Mouse (Mus musculus): Measurements from ENCODE around the gene Ttc30b. TPM values are rescaled to one million over a fixed set of nuclear protein-coding genes. Genes with fewer than 3 reads are reported as not detected.
"Not testable (repeated sequence)": the region's sequence is repeated elsewhere in the genome, so short reads cannot be mapped to it uniquely, and the experiment has no call there.

Ttc30b gene
- polyA plus RNA-seq (2016; fragmentation: Nextera tagmentation; extraction: Ambion mirVana), result 7.5 and 9.7 TPM in 2 replicates

GRCm38 (mm10) chr2:75938117-75939063 is at the start of gene Ttc30b:
Ttc30b (minus strand) TSS chr2:75938585.
- 3% methylated on average over 38 of the region's 42 CpGs for WGBS
- peak within 1 kb of the TSS; percentile 80 for H3K27ac ChIP-seq
- H3K4me1 ChIP-seq, result peaks cover 11% of the 10 kb centered on the region
- ATAC-seq (ENCODE audit: insufficient number of reproducible peaks, insufficient read depth, low FRiP score, low TSS enrichment), result peak; percentile 77
- peak within 1 kb of the TSS; percentile 57 for H3K4me2 ChIP-seq (replicated peaks)
- H3K27me3 ChIP-seq, result no peaks in the 10 kb centered on the region
- peak within 1 kb of the TSS; percentile 52 for H3K4me3 ChIP-seq
- H3K36me3 ChIP-seq, result no peaks in the 10 kb centered on the region
- peak within 1 kb of the TSS; percentile 57 for H3K9ac ChIP-seq
- no peaks in the 10 kb centered on the region for H3K9me3 ChIP-seq

- H3K4me3 ChIP-seq, result no peak overlapping the region
- no peak overlapping the region for H3K4me2 ChIP-seq (replicated peaks)
- H3K27me3 ChIP-seq, result no peaks in the 10 kb centered on the region
- peaks cover 43% of the 10 kb centered on the region for H3K4me1 ChIP-seq
- H3K9me3 ChIP-seq, result no peaks in the 10 kb centered on the region
- ATAC-seq (ENCODE audit: insufficient number of reproducible peaks, insufficient read depth, low FRiP score, low TSS enrichment), result no peak
- no peaks in the 10 kb centered on the region for H3K36me3 ChIP-seq
- WGBS, result 58% methylated on average over 9 of the region's 9 CpGs
- no peak overlapping the region for H3K9ac ChIP-seq
- H3K27ac ChIP-seq, result peak overlapping the region; percentile 36; the same call in 1 of the 2 replicates
Measured at GRCm38 (mm10) chr2:75987739-75988138, 49.4 kb upstream of the Ttc30b start.

DNA sequence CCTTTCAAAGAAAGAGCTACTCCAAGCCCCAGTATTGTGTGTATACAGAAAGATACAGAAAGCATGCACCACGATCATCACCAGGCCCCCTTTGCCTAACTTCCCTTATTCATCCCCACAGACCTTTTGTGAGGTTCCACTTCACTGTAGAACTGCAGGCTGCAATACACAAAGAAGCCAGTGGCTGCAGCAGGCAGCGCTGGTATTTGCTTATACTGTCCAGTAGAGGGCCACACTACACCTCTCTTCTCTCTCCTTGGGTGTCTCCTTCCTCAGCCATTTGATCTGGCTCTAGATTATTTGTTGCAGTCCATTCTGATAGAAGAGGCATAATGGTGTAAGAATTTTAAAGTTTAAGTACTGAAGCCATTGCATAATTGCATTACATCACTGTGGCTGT is 46.7 kb upstream of the Ttc30b start:
- H3K9ac ChIP-seq, result no peak overlapping the region
- no peaks in the 10 kb centered on the region for H3K36me3 ChIP-seq
- no peak for ATAC-seq (ENCODE audit: insufficient number of reproducible peaks, insufficient read depth, low FRiP score, low TSS enrichment)
- H3K4me2 ChIP-seq (replicated peaks), result no peak overlapping the region
- no peaks in the 10 kb centered on the region for H3K9me3 ChIP-seq
- H3K4me1 ChIP-seq, result peaks cover 23% of the 10 kb centered on the region
- H3K27me3 ChIP-seq, result no peaks in the 10 kb centered on the region
- H3K4me3 ChIP-seq, result no peak overlapping the region
- H3K27ac ChIP-seq, result no peak overlapping the region
- WGBS, result 5% methylated on average over 2 of the region's 2 CpGs

GRCm38 (mm10) chr2:75983847-75984246 is 45.5 kb upstream of the Ttc30b start:
- ATAC-seq (ENCODE audit: insufficient number of reproducible peaks, insufficient read depth, low FRiP score, low TSS enrichment), result no peak
- no peaks in the 10 kb centered on the region for H3K36me3 ChIP-seq
- 79% methylated on average over 3 of the region's 3 CpGs for WGBS
- no peaks in the 10 kb centered on the region for H3K9me3 ChIP-seq
- H3K4me3 ChIP-seq, result no peak overlapping the region
- H3K27ac ChIP-seq, result no peak overlapping the region
- no peak overlapping the region for H3K4me2 ChIP-seq (replicated peaks)
- peaks cover 16% of the 10 kb centered on the region for H3K4me1 ChIP-seq
- H3K9ac ChIP-seq, result no peak overlapping the region
- H3K27me3 ChIP-seq, result no peaks in the 10 kb centered on the region

GRCm38 (mm10) chr2:75983091-75983490 is 44.7 kb upstream of the Ttc30b start:
- Histone ChIP-seq H3K9me3 (no peaks in the 10 kb centered on the region), H3K27me3 (no peaks in the 10 kb centered on the region), H3K36me3 (no peaks in the 10 kb centered on the region), H3K4me3 (no peak overlapping the region), H3K4me1 (peaks cover 8% of the 10 kb centered on the region; the same call in 1 of the 2 replicates), H3K9ac (no peak overlapping the region), H3K27ac (no peak overlapping the region), H3K4me2 (replicated peaks) (no peak overlapping the region)
- ATAC-seq (ENCODE audit: insufficient number of reproducible peaks, insufficient read depth, low FRiP score, low TSS enrichment), result no peak
- WGBS, result 95% methylated on average over 3 of the region's 3 CpGs

DNA sequence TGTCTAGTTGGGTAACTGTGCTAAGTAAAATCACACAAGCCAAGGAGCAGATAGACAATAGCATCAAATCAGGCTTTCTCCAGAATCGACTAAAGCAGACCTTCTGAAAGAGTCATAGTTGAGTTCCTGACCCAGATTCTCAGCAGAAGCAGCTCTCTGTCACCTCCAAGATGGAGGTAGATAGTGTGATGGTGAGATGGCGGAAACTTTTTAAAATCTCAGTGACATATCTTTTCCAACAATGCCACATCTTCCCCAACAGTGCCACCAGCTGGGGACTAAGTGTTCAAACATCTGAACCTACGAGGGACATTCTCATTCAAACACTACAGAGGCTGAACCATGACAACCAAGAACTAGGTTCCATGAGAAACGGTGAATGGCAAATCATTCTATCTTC is 44.2 kb upstream of the Ttc30b start:
- no peak overlapping the region for H3K9ac ChIP-seq
- H3K4me2 ChIP-seq (replicated peaks), result no peak overlapping the region
- 94% methylated on average over 4 of the region's 4 CpGs for WGBS
- no peaks in the 10 kb centered on the region for H3K9me3 ChIP-seq
- peaks cover 4% of the 10 kb centered on the region; the same call in 1 of the 2 replicates for H3K4me1 ChIP-seq
- H3K4me3 ChIP-seq, result no peak overlapping the region
- H3K27me3 ChIP-seq, result no peaks in the 10 kb centered on the region
- ATAC-seq (ENCODE audit: insufficient number of reproducible peaks, insufficient read depth, low FRiP score, low TSS enrichment), result no peak
- no peaks in the 10 kb centered on the region for H3K36me3 ChIP-seq
- H3K27ac ChIP-seq, result no peak overlapping the region

- not testable (repeated sequence) for H3K27me3 ChIP-seq, H3K4me1 ChIP-seq, H3K36me3 ChIP-seq, H3K27ac ChIP-seq, H3K9me3 ChIP-seq
- 3% methylated on average over 32 of the region's 34 CpGs for WGBS
- Histone ChIP-seq H3K4me3 (peak within 1 kb of the TSS; percentile 43), H3K9ac (peak within 1 kb of the TSS; percentile 53; the same call in 1 of the 2 replicates), H3K4me2 (replicated peaks) (peak within 1 kb of the TSS; percentile 69)
- peak; percentile 67; the same call in 1 of the 2 replicates for ATAC-seq (ENCODE audit: insufficient number of reproducible peaks, insufficient read depth, low FRiP score, low TSS enrichment)
Measured at GRCm38 (mm10) chr2:75981440-75982081, 43.2 kb upstream of the Ttc30b start, which contains the start of gene Ttc30a1. Ttc30a1 (minus strand) TSS chr2:75981967.

- 0 out of 2 replicates have a peak, but pooled peaks have one; percentile 26 for ATAC-seq (ENCODE audit: insufficient number of reproducible peaks, insufficient read depth, low FRiP score, low TSS enrichment)
- H3K36me3 ChIP-seq, H3K9ac ChIP-seq, H3K27me3 ChIP-seq, H3K27ac ChIP-seq, H3K9me3 ChIP-seq, H3K4me1 ChIP-seq: not testable (repeated sequence)
- H3K4me2 ChIP-seq (replicated peaks), result peak overlapping the region; percentile 69
- WGBS, result 95% methylated on average over 13 of the region's 13 CpGs
- peak overlapping the region; percentile 43 for H3K4me3 ChIP-seq
Measured at GRCm38 (mm10) chr2:75980933-75981439, 42.6 kb upstream of the Ttc30b start.

- ATAC-seq (ENCODE audit: insufficient number of reproducible peaks, insufficient read depth, low FRiP score, low TSS enrichment); H3K9ac ChIP-seq; H3K4me2 ChIP-seq (replicated peaks); H3K4me1 ChIP-seq; H3K36me3 ChIP-seq; H3K9me3 ChIP-seq; H3K4me3 ChIP-seq; H3K27ac ChIP-seq; H3K27me3 ChIP-seq: not testable (repeated sequence)
- WGBS, result 27% methylated on average over 24 of the region's 24 CpGs
Measured at GRCm38 (mm10) chr2:75977752-75978368, 39.5 kb upstream of the Ttc30b start, which contains the start of gene Ttc30a2. Ttc30a2 (minus strand) TSS chr2:75978170.

- not testable (repeated sequence) for H3K27me3 ChIP-seq; H3K4me3 ChIP-seq; H3K9ac ChIP-seq; ATAC-seq (ENCODE audit: insufficient number of reproducible peaks, insufficient read depth, low FRiP score, low TSS enrichment); H3K36me3 ChIP-seq; H3K4me2 ChIP-seq (replicated peaks); H3K4me1 ChIP-seq; H3K27ac ChIP-seq; H3K9me3 ChIP-seq
- 85% methylated on average over 2 of the region's 2 CpGs for WGBS
Measured at GRCm38 (mm10) chr2:75976070-75976469, 37.7 kb upstream of the Ttc30b start.

- no peaks in the 10 kb centered on the region for H3K27me3 ChIP-seq
- 65% methylated on average over 9 of the region's 9 CpGs for WGBS
- H3K4me1 ChIP-seq, result no peaks in the 10 kb centered on the region
- H3K4me2 ChIP-seq (replicated peaks), result no peak overlapping the region
- no peak overlapping the region for H3K4me3 ChIP-seq
- ATAC-seq (ENCODE audit: insufficient number of reproducible peaks, insufficient read depth, low FRiP score, low TSS enrichment), result no peak
- H3K9me3 ChIP-seq, result no peaks in the 10 kb centered on the region
- no peaks in the 10 kb centered on the region for H3K36me3 ChIP-seq
- no peak overlapping the region for H3K27ac ChIP-seq
- H3K9ac ChIP-seq, result no peak overlapping the region
Measured at GRCm38 (mm10) chr2:75974131-75974530, 35.7 kb upstream of the Ttc30b start.
